Mouse (Mus musculus) G1E (cell line): ENCODE measurements at regions not wholly inside any gene's neighbourhood (a gene's known extent, or its start where the extent isn't known, plus 50 kb on each side); places are given as distances from the start of the nearest gene placed in this dataset.

ENCODE experiments used
- ATAC-seq: 2 replicates; pipeline ENCODE4 v1.8.0; 2016; ENCODE audit warnings: mild to moderate bottlenecking; ENCODE audit not compliant: insufficient number of reproducible peaks, poor library complexity, low FRiP score, severe bottlenecking; ENCODE audit errors: extremely low read depth
- DNase-seq: peaks from one replicate; pipeline ENCODE4 v3.0.0; 2012; ENCODE audit warnings: low spot score
- H3K27me3 ChIP-seq: 2 replicates; pipeline ENCODE4 v1.6.1; 2012; ENCODE audit warnings: mild to moderate bottlenecking, low read length, inconsistent platforms; ENCODE audit not compliant: insufficient read depth
- H3K36me3 ChIP-seq: replicated peaks from 2 replicates; pipeline ENCODE3; 2012; ENCODE audit warnings: mild to moderate bottlenecking, inconsistent platforms
- H3K4me1 ChIP-seq: 2 replicates; pipeline ENCODE4 v1.6.1; 2012; ENCODE audit warnings: low read depth, low read length, inconsistent platforms, mixed read lengths; ENCODE audit not compliant: insufficient read depth
- H3K4me3 ChIP-seq: 2 replicates; pipeline ENCODE4 v1.5.1; 2012; ENCODE audit warnings: low read depth, mild to moderate bottlenecking, inconsistent platforms, low read length, moderate library complexity, mixed read lengths
- H3K9me3 ChIP-seq: replicated peaks from 2 replicates; pipeline ENCODE4 v1.6.1; 2012; ENCODE audit warnings: inconsistent platforms
- CTCF ChIP-seq: IDR thresholded peaks from 2 replicates; pipeline ENCODE4 v1.5.1; 2012; ENCODE audit warnings: low read depth, low read length, inconsistent platforms, mixed read lengths
- GATA1 ChIP-seq: IDR thresholded peaks from 2 replicates; pipeline ENCODE4 v1.6.1; 2012; ENCODE audit warnings: borderline replicate concordance, low read length, inconsistent platforms, mixed read lengths
- GATA2 ChIP-seq: IDR thresholded peaks from 2 replicates; pipeline ENCODE4 v1.6.1; 2012; ENCODE audit warnings: low read depth, low read length, inconsistent platforms, borderline replicate concordance
- POLR2AphosphoS5 ChIP-seq: IDR thresholded peaks from 2 replicates; pipeline ENCODE4 v1.6.1; 2012; ENCODE audit warnings: low read depth, low read length, inconsistent platforms; ENCODE audit not compliant: insufficient replicate concordance
- TAL1 ChIP-seq: conservative IDR thresholded peaks from 2 replicates; pipeline ENCODE4 v1.6.1; 2012; ENCODE audit warnings: low read depth, low read length, inconsistent platforms, mixed read lengths

DNA sequence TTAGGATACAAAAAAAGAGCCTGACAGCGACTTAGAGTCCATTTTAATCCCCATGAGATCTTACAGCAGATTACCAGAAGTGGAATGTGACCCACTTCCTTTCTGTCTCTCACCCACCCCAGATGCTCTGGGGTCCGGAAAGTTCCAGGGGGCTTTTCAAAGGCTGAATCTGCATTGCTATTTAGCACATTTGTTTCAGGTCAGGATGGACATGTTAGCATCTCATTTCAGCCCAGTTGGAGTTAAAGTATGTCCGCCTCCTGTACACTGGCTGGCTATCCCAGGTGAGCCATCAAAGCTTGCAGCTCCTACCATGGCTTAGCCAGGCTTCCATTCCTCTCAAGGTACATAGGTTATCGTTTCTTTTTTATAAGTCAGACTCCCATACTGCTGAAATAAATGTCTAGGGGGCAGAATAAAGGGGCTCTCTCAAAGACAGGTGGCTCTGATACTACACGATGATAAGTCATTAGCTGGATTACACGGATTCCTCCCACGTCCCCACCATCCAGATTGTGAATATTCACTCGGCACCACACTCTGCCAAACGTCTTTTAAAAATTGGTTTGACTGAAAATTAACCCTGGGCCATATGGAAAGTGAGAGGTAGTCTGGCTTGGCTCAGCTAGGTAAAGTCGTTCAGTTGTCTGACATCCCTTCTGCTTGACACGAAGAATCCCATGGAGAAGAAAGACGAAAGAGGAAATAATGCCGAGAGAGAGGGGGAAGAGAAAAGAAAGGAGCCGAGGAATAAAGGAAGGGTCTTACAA, 573.7 kb downstream of the Ebf1 start:
- no peak for ATAC-seq
- no peaks in the 10 kb centered on the region for H3K36me3 ChIP-seq

GRCm38 (mm10) chr11:45191392-45192189, 574.5 kb downstream of the Ebf1 start:
- H3K27me3 ChIP-seq: no peaks in the 10 kb centered on the region
- ATAC-seq: no peak
- no peaks in the 10 kb centered on the region for H3K36me3 ChIP-seq

More for the DNA sequence above, 573.7 kb downstream of the Ebf1 start:
- Histone ChIP-seq H3K4me1 (no peaks in the 10 kb centered on the region), H3K27me3 (no peaks in the 10 kb centered on the region), H3K9me3 (no peaks in the 10 kb centered on the region), H3K4me3 (no peak overlapping the region)
- DNase-seq: no peak
- TF ChIP-seq TAL1 (no peak), GATA1 (no peak), POLR2AphosphoS5 (no peak), CTCF (no peak), GATA2 (no peak)

GRCm38 (mm10) chr11:45193319-45193718, 576.2 kb downstream of the Ebf1 start:
- H3K9me3 ChIP-seq: no peaks in the 10 kb centered on the region
- DNase-seq: no peak
- H3K36me3 ChIP-seq: no peaks in the 10 kb centered on the region

More at GRCm38 (mm10) chr11:45191392-45192189, 574.5 kb downstream of the Ebf1 start:
- H3K4me1 ChIP-seq: no peaks in the 10 kb centered on the region
- no peak for DNase-seq
- H3K4me3 ChIP-seq: no peak overlapping the region
- TF ChIP-seq CTCF: no peak
- no peaks in the 10 kb centered on the region for H3K9me3 ChIP-seq

GRCm38 (mm10) chr11:45199520-45199919, 582.4 kb downstream of the Ebf1 start:
- TF ChIP-seq TAL1 (no peak), GATA2 (no peak), GATA1 (no peak), CTCF (no peak), POLR2AphosphoS5 (no peak)
- DNase-seq: no peak
- no peak for ATAC-seq
- Histone ChIP-seq H3K36me3 (no peaks in the 10 kb centered on the region), H3K9me3 (no peaks in the 10 kb centered on the region), H3K4me3 (no peak overlapping the region), H3K4me1 (no peaks in the 10 kb centered on the region), H3K27me3 (no peaks in the 10 kb centered on the region)

More at GRCm38 (mm10) chr11:45193319-45193718, 576.2 kb downstream of the Ebf1 start:
- no peak for ATAC-seq
- no peaks in the 10 kb centered on the region for H3K4me1 ChIP-seq
- TF ChIP-seq GATA1 (no peak), TAL1 (no peak), GATA2 (no peak), POLR2AphosphoS5 (no peak), CTCF (no peak)
- H3K4me3 ChIP-seq: no peak overlapping the region
- H3K27me3 ChIP-seq: no peaks in the 10 kb centered on the region

DNA sequence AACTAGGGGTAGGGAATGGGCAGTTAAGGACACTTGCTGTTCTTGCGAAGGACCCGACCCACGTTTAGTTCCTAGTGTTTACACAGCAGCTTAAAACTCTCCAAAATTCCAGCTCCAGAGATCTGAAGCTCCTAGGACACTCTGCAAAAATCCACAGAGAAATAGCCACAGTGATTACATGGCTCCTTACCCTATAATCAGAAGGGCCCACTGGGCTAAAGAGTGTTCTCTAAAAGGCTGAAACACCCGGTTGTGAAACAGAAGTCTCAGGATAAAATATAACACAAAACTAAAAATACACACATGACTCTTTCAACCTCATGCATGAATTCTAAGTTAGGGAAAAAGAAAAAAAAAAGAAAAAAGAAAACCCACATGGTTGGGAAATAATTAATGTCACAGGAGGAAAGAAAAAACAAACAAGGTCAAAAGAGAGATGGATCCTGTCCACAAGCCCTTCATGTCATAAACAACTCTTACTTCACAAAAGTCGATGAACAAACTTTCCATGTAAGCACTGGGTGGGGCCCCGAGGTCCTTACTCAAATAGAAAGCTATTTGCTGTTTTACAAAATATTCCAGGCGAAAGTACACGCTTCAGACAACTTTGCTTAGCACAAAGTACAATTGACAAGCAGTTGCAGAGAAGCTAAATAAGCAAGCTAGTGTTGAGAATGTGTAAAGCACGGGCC, 583.7 kb downstream of the Ebf1 start:
- DNase-seq: no peak
- H3K4me1 ChIP-seq: no peaks in the 10 kb centered on the region
- no peak for TF ChIP-seq TAL1
- no peak for TF ChIP-seq CTCF
- TF ChIP-seq GATA2: no peak
- no peak for TF ChIP-seq POLR2AphosphoS5
- TF ChIP-seq GATA1: no peak
- H3K4me3 ChIP-seq: no peak overlapping the region
- no peak for ATAC-seq
- H3K36me3 ChIP-seq: no peaks in the 10 kb centered on the region
- no peaks in the 10 kb centered on the region for H3K9me3 ChIP-seq
- no peaks in the 10 kb centered on the region for H3K27me3 ChIP-seq

DNA sequence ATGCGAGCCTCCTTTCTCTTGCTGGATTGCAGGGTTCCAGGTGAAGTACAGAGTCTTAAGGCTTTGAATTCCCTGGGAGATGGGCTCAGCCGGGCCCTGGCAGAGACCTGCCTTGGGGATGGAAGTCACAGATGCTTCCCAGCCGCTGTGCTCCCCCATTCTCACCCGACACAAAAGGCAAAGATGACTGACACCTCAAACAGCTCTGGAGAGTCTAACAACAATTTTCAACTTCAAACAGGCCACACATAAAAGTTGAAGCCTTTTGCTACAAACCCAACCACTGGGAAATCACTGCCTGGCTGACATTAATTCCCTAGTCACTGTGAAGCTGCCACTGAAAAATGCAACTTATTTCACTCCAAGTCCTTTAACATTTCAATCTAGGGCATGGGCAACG, 586.3 kb downstream of the Ebf1 start:
- ATAC-seq: no peak
- no peak for DNase-seq
- Histone ChIP-seq H3K4me1 (no peaks in the 10 kb centered on the region), H3K36me3 (no peaks in the 10 kb centered on the region), H3K9me3 (no peaks in the 10 kb centered on the region), H3K27me3 (no peaks in the 10 kb centered on the region; the same call in 1 of the 2 replicates), H3K4me3 (no peak overlapping the region)
- TF ChIP-seq GATA1 (no peak), TAL1 (no peak), CTCF (no peak), POLR2AphosphoS5 (no peak), GATA2 (no peak)
